Mouse (Mus musculus) heart, adult 18-20 months (tissue): ENCODE data around the gene Tmpo. TPM values are rescaled to one million over a fixed set of nuclear protein-coding genes. Genes with fewer than 3 reads are reported as not detected.
"Not testable (repeated sequence)": the region's sequence is repeated elsewhere in the genome, so short reads cannot be mapped to it uniquely, and the experiment has no call there.

Source experiments
- DNase-seq, 2 experiments: peaks; one replicate each; pipeline ENCODE4 v3.0.0; 2021 to 2022; ENCODE audit warnings: mixed read lengths in 1 of 2
- total RNA-seq, 2 experiments: library from RNA; stranded (reverse); gene quantifications; 2 replicates each; pipeline ENCODE4 v1.2.3; 2021

Tmpo gene
- total RNA-seq, 2 experiments from 2014 or later = 34.0 to 42.4 TPM

DNA sequence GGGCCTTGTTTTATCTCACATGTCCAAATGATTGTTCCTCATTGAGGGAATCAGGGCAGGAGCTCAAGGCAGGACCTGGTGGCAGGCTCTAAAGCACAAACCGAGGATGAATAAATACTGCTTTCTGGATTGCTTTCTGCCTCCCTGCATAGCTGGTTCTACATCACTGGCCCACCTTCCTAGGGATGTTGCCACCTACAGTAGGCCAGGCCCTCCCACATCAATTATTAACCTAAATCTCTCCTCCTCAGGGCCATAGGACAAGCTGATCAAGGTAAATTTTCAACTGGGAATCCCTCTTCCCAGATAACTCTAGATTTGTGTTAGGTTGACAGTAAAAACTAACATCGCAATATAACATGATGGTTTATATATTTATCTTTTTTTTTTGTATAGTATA, 4.6 kb upstream of the Tmpo start:
- DNase-seq = no peak

GRCm38 (mm10) chr10:91184893-91185292, 3.8 kb upstream of the Tmpo start:
- DNase-seq = not testable (repeated sequence)

DNA sequence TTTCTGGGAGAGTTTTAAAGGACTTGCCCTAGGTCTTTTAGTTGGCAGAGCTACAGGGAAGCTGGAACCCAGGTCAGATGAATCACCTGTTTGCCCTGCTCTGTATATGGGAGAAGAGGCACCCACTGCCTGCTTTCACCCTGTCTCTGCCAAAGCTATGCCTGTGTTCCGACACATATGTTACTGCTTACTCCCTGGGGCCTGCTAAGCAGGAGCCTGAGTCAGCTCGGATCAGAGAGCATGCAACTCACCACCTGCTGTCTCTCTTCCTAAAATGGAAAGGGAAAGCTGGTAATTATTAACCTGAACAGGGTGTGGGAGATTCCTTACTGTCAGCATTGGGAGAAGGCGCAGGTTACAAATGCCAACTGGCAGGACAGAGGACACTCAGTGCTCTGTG, 2.2 kb upstream of the Tmpo start:
- DNase-seq = no peak

DNA sequence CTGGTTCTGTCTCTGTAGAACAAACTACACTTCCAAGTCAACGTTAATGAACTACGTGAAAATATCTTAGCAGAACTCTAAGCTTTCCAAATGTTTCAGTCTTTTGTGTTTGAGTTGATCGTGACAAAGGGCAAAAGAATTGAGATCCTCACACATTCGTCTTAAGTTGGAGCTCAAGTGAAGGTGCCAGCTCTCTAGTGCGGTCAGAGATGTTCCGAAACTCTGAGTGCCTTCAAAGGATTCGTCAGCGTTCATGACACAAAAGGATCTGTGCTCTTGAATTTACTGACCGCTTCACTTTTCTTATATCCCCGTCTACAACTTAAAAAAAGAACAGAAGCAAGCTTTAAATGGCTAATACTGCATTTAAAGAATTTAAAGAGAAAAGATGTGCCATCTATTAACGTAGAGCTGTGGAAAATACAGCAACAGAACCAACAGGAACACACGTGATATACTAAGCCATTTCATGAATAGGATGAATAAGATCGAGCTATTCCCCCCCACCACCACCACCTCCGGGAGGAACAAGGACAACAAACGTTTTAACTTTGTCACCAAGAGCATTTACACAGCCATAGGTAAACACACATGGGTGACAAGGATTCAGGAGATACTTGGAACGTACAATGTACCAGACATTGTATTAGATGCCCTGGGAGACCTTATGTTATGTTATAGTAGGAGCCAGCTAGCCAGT, 1.3 kb upstream of the Tmpo start:
- DNase-seq = peak in 1 of 2 experiments; percentile 56

DNA sequence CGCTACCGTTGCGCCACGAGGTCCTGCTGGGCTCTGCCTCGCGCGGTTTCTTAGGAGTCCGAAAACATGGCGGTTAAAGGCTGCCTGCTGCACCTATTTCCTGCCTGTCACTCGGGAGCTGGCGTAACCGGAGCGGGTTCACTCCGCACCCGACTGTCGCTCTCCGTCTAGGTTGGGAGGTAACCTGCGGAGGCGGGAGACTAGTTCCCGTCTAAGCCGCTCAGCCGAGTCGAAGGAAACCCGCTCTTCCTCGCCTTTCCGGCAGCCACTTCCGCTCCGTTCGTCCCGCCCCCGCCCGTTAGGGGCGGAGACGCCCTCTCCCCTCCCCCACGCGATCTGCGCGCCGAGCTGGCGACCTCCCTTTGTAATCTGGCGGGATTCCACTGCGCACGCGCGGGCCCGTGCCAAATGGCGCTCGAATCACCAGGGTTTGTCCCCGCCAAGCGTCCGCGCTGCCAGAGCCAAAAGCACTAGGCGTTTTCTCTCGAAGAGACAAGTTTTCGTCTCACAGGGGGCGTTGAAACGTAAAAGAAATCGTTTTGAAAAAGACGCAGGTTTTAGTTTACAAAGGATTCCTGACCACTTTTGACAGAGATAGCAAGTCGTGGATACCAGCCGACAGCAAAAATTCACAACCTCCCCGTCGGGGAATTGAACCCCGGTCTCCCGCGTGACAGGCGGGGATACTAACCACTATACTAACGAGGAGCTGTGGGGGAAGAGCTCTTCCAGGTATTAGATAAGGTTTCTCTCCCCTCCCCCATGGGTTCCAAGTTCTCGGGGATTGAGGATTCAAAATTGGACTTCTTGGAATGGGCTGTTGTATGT, 560 bp upstream of the Tmpo start:
- DNase-seq = peak; percentile 99 to 100

DNA sequence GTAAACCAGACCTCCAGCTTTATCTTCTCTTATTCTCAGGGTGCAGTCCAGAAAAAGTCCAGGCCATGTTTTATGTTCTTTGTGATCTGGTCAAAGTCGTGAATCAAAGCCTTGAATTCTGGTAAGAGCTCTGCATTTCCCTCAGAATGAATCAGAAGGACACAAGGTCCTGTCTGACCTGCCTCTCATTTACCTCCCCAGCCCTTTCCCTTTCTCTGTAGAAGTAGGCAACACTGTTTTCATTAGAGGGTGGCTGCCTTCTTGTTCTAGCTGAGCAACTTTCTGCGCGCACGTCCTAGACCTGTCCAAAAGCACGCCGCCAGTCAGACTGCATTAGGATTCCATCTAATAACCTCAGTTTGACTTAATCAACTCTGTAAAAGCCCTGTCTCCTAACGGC, 814 bp downstream of the Tmpo start:
- no peak for DNase-seq

- DNase-seq = no peak
Measured at GRCm38 (mm10) chr10:91179834-91180233, 1.3 kb downstream of the Tmpo start.

- DNase-seq = no peak
Measured at GRCm38 (mm10) chr10:91177201-91177600, 3.9 kb downstream of the Tmpo start.

DNA sequence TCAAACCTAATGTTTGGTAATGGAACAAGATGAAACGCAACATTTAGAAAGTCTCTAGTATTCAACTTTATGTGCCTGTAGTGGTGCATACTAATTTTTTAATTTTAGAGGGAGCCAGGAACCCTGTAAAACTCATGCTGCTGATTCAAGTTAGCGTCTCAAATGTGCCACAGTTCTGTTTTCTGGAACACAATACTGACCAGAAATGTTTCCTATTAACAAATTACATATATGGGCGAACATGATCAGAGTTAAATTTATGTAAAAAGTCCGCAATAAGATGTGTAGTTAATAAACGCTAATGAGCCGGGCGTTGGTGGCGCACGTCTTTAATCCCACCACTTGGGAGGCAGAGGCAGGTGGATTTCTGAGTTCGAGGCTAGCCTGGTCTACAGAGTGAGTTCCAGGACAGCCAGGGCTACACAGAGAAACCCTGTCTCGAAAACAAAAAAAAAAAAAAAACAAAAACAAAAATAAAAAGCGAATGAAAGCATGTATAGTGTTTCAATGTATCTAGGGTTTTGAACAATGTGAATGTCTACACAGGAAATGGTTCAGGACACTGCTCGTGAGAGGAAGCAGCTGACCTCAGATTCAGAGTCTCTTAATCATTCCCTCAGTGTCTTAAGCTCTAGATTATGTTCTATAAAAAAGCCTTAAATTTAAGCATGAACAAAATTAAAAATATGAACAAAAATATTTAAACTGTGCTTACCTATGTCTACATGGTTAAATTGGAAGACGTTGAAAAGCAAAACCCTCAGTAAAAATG, 8.6 kb downstream of the Tmpo start:
- DNase-seq = no peak

- DNase-seq = peak; percentile 94 to 97
Measured at GRCm38 (mm10) chr10:91171455-91172328, 9.4 kb downstream of the Tmpo start.

DNA sequence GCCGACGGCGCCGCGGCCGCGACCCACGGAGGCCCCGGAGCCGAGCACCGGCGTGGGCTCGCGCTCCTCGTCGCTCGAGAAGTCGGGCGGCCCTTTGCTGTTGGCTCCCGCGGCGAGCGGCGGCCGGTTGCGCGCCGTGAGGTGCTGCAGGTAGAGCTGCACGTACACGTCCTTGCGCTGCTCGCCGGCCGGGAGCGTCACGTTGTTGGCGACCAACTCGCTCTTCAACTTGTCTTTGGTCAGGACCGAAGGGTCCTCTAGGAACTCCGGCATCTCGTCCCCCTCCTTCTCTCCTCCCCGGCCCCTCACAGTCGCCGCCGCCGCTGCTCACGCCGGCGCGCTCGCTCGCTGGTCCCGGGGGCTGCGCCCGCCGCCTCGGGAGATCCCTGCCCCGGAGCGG, 10.1 kb downstream of the Tmpo start:
- DNase-seq = no peak

GRCm38 (mm10) chr10:91170143-91170941, 10.8 kb downstream of the Tmpo start:
- peak; percentile 88 to 91 for DNase-seq

DNA sequence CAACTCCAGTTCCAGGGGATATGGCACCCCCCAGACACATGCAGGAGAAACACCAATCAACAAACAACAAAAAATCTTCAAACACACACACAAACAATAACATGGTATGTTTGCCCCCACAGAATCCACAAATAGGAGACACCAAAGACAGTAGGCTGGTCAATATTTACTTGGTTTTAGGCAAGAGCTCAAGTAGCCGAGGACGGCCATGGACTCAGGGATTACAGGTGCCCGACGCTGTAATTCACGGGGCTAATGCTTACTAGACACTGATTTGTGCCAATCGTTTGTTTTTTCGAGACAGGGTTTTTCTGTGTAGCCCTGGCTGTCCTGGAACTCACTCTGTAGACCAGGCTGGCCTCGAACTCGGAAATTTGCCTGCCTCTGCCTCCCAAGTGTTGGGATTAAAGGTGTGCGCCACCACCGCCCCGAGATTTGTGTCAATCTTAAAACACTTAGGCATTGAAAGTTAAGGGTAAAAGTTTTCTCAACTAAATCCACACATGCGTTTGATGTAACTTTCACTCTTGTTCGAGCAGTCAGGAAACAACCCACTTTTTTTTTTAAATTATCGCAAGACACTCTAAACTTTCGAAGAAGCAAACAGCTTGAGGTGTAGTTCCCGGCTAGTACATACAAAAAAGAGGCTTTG, 11.6 kb downstream of the Tmpo start:
- no peak for DNase-seq

GRCm38 (mm10) chr10:91167352-91167751, 13.8 kb downstream of the Tmpo start:
- DNase-seq = no peak

- DNase-seq = peak; percentile 72 to 82
Measured at GRCm38 (mm10) chr10:91166890-91167289, 14.2 kb downstream of the Tmpo start.

DNA sequence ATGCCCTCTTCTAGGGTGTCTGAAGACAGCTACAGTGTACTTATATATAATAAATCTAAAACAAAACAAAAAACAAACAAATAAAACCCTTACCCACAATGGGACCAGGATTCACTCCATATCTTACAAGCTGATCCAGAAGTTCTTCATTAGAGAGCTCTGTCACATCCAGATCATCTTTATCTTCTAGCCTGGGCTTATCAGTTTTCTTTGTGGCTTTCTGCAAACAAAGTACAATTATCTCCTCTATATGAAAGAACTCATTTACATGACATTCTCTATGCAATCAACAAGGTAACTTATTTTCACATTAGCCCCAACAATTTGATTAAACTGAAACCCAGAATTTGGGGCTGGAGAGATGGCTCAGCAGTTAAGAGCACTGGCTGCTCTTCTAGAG, 15.3 kb downstream of the Tmpo start:
- no peak for DNase-seq

DNA sequence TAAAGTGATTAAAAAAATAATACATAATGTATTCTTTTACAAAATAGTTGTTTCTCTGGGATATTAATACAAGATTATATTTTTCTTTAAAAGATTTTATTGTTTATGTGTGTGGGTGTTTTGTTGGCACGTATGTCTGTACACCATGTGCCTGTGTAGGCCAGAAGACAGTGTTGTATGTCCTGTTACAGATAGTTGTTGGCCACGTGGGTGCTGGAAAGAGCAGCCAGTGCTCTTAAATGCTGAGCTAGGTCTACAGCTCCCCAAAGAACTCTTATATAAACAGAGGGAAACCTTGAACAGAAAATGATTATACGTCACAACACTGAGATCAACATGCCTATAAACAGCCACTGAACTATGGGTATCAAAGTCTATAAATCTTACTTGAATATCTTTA, 16.6 kb downstream of the Tmpo start:
- no peak for DNase-seq

GRCm38 (mm10) chr10:91162511-91163163, 18.5 kb downstream of the Tmpo start:
- DNase-seq = no peak

DNA sequence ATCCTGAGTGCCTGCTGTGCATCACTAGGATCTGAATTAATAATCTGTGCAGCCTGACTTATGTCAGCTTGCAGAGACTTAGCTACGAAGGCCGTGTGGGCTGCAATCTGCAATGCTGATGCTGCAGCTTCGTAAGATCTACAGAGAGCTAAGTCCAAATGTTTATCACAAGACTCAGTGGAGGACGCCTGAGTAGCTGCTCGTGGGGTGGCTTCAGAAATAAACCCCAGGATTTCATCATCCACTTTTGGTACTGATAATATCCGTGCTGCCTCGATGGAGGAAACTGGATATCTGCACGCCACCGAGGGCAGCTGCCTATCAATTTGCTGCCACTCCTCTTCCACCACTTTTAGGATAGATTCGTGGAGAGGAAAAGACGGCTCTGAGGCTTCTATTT, 19.0 kb downstream of the Tmpo start:
- DNase-seq = no peak

GRCm38 (mm10) chr10:91161006-91161405, 20.1 kb downstream of the Tmpo start:
- no peak for DNase-seq
